ENCODE assay signal across 8 mouse cellular contexts in the genomic region with DNA sequence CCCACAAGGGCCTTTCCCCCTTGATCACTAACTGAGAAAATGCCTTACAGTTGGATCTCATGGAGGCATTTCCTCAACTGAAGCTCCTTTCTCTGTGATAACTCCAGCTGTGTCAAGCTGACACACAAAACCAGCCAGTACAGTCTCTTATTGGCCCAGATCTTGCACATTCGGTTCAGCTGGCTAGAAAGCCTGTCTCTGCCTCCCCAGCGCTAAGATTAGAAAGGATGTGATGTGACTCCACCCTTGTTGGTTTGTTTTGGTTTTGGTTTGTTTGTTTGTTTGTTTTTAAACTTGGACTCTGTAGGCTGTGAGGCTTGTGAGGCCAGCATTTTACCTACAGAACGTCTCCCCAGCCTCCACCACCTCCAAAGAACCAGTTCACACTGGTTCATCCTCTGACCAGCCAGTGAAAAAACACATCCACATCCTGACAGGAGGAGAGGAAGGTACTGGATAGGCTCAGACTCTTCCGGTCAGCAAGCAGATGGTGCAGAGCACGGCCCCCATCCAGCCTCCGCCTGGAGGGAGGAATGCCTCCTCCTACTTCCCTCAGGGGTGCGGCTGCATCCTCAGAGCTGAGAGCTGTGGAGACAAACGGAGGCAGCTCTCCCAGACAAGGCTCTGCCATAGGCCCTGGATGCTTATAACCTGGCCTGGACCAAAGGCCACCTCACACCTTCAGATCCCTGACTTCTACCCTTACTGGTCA. TPM values are rescaled to one million over a fixed set of nuclear protein-coding genes. Genes with fewer than 3 reads are reported as not detected.
DNase-seq lines count a peak whose midpoint lies in the region; ATAC-seq and TF ChIP-seq lines count a peak whose summit lies in the region.

No protein-coding gene starts in this region.

- H3K4me2 ChIP-seq in midbrain, postnatal 0 days (ENCODE audit: low read depth, low read length, poor library complexity, severe bottlenecking) = no peak overlapping the region
- H3K4me2 ChIP-seq in forebrain, embryonic 15.5 days (replicated peaks) = no peak overlapping the region
- H3K4me2 ChIP-seq in intestine, postnatal 0 days (replicated peaks; ENCODE audit: low read depth) = no peak overlapping the region

- H3K9ac ChIP-seq in midbrain, postnatal 0 days (replicated peaks; ENCODE audit: low read length, poor library complexity, severe bottlenecking) = no peak overlapping the region
- H3K9ac ChIP-seq in forebrain, embryonic 15.5 days (replicated peaks) = no peak overlapping the region
- no peak overlapping the region for H3K9ac ChIP-seq in intestine, postnatal 0 days (ENCODE audit: low read depth, low read length)

- H3K27ac ChIP-seq in midbrain, embryonic 10.5 days (replicated peaks) = peak overlapping the region; percentile 42; the same call in 1 of the 2 replicates
- H3K27ac ChIP-seq in midbrain, postnatal 0 days (ENCODE audit: low read depth, low read length) = no peak overlapping the region
- no peak overlapping the region for H3K27ac ChIP-seq in forebrain, embryonic 15.5 days (replicated peaks)
- H3K27ac ChIP-seq in intestine, postnatal 0 days (ENCODE audit: low read depth, low read length) = no peak overlapping the region
- peak overlapping the region; percentile 10; the same call in 1 of the 2 replicates for H3K27ac ChIP-seq in small intestine, adult 2 months (ENCODE audit: insufficient read depth, low read depth, low read length)

- no peak overlapping the region for H3K4me3 ChIP-seq in midbrain, embryonic 10.5 days
- H3K4me3 ChIP-seq in midbrain, postnatal 0 days (ENCODE audit: low read depth, low read length) = no peak overlapping the region
- no peak overlapping the region for H3K4me3 ChIP-seq in forebrain, embryonic 15.5 days
- no peak overlapping the region for H3K4me3 ChIP-seq in intestine, postnatal 0 days (ENCODE audit: low read depth, low read length)
- H3K4me3 ChIP-seq in small intestine, adult 2 months (ENCODE audit: low read depth, low read length) = peak overlapping the region; percentile 8

- ATAC-seq in midbrain, postnatal 0 days (ENCODE audit: low FRiP score) = no peak
- peak; percentile 30; the same call in 1 of the 2 replicates for ATAC-seq in forebrain, embryonic 15.5 days (replicated peaks)
- 0 out of 2 replicates have a peak, but pooled peaks have one; percentile 5 for ATAC-seq in intestine, postnatal 0 days

- TF ChIP-seq POLR2A in small intestine, adult 2 months (IDR thresholded peaks at IDR 0.05; ENCODE audit: low read depth, low read length) = no peak

- peak; percentile 41 for DNase-seq in midbrain, embryonic 10.5 days (ENCODE audit: low spot score)
- DNase-seq in midbrain, postnatal 0 days (ENCODE audit: low spot score) = no peak
- no peak for DNase-seq in spleen, postnatal 36 days (ENCODE audit: low spot score in 2 of 2)
- no peak for DNase-seq in adrenal gland, adult 8-10 months
- no peak for DNase-seq in thymus, postnatal 25 days

- TF ChIP-seq CTCF in midbrain, postnatal 0 days (IDR thresholded peaks at IDR 0.05) = no peak
- peak; percentile 30; the same call in 1 of the 2 replicates for TF ChIP-seq CTCF in intestine, postnatal 0 days (IDR thresholded peaks at IDR 0.05; ENCODE audit: low read depth)
- TF ChIP-seq CTCF in small intestine, adult 2 months (IDR thresholded peaks at IDR 0.05; ENCODE audit: extremely low read depth, insufficient read length, insufficient replicate concordance, low read depth, low read length) = no peak

- no peaks in the 10 kb centered on the region for H3K9me3 ChIP-seq in midbrain, embryonic 10.5 days (replicated peaks)
- H3K9me3 ChIP-seq in midbrain, postnatal 0 days (ENCODE audit: low read length) = no peaks in the 10 kb centered on the region
- no peaks in the 10 kb centered on the region for H3K9me3 ChIP-seq in forebrain, embryonic 15.5 days
- no peaks in the 10 kb centered on the region for H3K9me3 ChIP-seq in intestine, postnatal 0 days (ENCODE audit: control insufficient read depth)

- no peaks in the 10 kb centered on the region for H3K36me3 ChIP-seq in midbrain, embryonic 10.5 days
- no peaks in the 10 kb centered on the region for H3K36me3 ChIP-seq in midbrain, postnatal 0 days (ENCODE audit: insufficient read depth, low read length)
- H3K36me3 ChIP-seq in forebrain, embryonic 15.5 days = no peaks in the 10 kb centered on the region
- H3K36me3 ChIP-seq in intestine, postnatal 0 days (ENCODE audit: control insufficient read depth, insufficient read depth) = no peaks in the 10 kb centered on the region
- peaks cover 2% of the 10 kb centered on the region; the same call in 1 of the 2 replicates for H3K36me3 ChIP-seq in small intestine, adult 2 months (ENCODE audit: control insufficient read depth, insufficient read depth, low read length)

- no peaks in the 10 kb centered on the region for H3K27me3 ChIP-seq in midbrain, embryonic 10.5 days (ENCODE audit: low read depth, poor library complexity, severe bottlenecking)
- no peaks in the 10 kb centered on the region for H3K27me3 ChIP-seq in midbrain, postnatal 0 days (ENCODE audit: insufficient read depth, low read length)
- H3K27me3 ChIP-seq in forebrain, embryonic 15.5 days = no peaks in the 10 kb centered on the region
- H3K27me3 ChIP-seq in intestine, postnatal 0 days (replicated peaks; ENCODE audit: control insufficient read depth, insufficient read depth, low read length) = no peaks in the 10 kb centered on the region
- H3K27me3 ChIP-seq in small intestine, adult 2 months (ENCODE audit: control insufficient read depth, insufficient read depth, low read length) = no peaks in the 10 kb centered on the region

- H3K4me1 ChIP-seq in midbrain, embryonic 10.5 days = peaks cover 31% of the 10 kb centered on the region
- no peaks in the 10 kb centered on the region for H3K4me1 ChIP-seq in midbrain, postnatal 0 days (ENCODE audit: insufficient read depth, low read length)
- peaks cover 9% of the 10 kb centered on the region for H3K4me1 ChIP-seq in forebrain, embryonic 15.5 days
- no peaks in the 10 kb centered on the region for H3K4me1 ChIP-seq in intestine, postnatal 0 days (replicated peaks; ENCODE audit: control insufficient read depth, insufficient read depth, low read length)
- H3K4me1 ChIP-seq in small intestine, adult 2 months (ENCODE audit: control insufficient read depth, insufficient read depth, insufficient read length, low read length) = peaks cover 4% of the 10 kb centered on the region; the same call in 1 of the 2 replicates

- 44% methylated on average over 8 of the region's 8 CpGs for WGBS in midbrain, embryonic 10.5 days
- WGBS in midbrain, postnatal 0 days = 42% methylated on average over 8 of the region's 8 CpGs
- WGBS in forebrain, embryonic 15.5 days = 56% methylated on average over 8 of the region's 8 CpGs
- 42% methylated on average over 8 of the region's 8 CpGs for WGBS in intestine, postnatal 0 days
- WGBS in small intestine, adult 2 months = 65% methylated on average over 8 of the region's 8 CpGs

RNA-seq across cellular contexts. Expression of a gene that starts 9.7 kb away (rescaled TPM):
- polyA plus RNA-seq in midbrain, embryonic 10.5 days (2016; fragmentation: Nextera tagmentation; extraction: Ambion mirVana) = 2.9 and 3.0 TPM in 2 replicates
- total RNA-seq in midbrain, postnatal 0 days (2014; rRNA removed) = 1.2 and 1.6 TPM in 2 replicates
- polyA plus RNA-seq in midbrain, postnatal 0 days (2015; fragmentation: Nextera tagmentation; extraction: Ambion mirVana) = 1.8 and 1.9 TPM in 2 replicates
- polyA plus RNA-seq in forebrain, embryonic 15.5 days (2015; fragmentation: Nextera tagmentation; extraction: Ambion mirVana) = 2.0 and 2.3 TPM in 2 replicates
- polyA plus RNA-seq in intestine, postnatal 0 days (2015; fragmentation: Nextera tagmentation; extraction: Ambion mirVana) = 9.1 and 9.7 TPM in 2 replicates
- 3.0 and 5.4 TPM in 2 replicates for polyA plus RNA-seq in small intestine, adult 2 months (2012; rRNA removed)
- total RNA-seq in adrenal gland, adult 8-10 months (2022) = 1 to 10 TPM; 4.2 to 9.2 (median 8.3) TPM

RNA-seq across cellular contexts. Expression of a gene that starts 43.4 kb away (rescaled TPM):
- polyA plus RNA-seq in midbrain, embryonic 10.5 days (2016; fragmentation: Nextera tagmentation; extraction: Ambion mirVana) = 207 and 235 TPM in 2 replicates
- 168 and 207 TPM in 2 replicates for total RNA-seq in midbrain, postnatal 0 days (2014; rRNA removed)
- polyA plus RNA-seq in midbrain, postnatal 0 days (2015; fragmentation: Nextera tagmentation; extraction: Ambion mirVana) = 384 and 410 TPM in 2 replicates
- 377 and 388 TPM in 2 replicates for polyA plus RNA-seq in forebrain, embryonic 15.5 days (2015; fragmentation: Nextera tagmentation; extraction: Ambion mirVana)
- 460 and 468 TPM in 2 replicates for polyA plus RNA-seq in intestine, postnatal 0 days (2015; fragmentation: Nextera tagmentation; extraction: Ambion mirVana)
- polyA plus RNA-seq in small intestine, adult 2 months (2012; rRNA removed) = 76.3 and 102 TPM in 2 replicates
- 100 to 1,000 TPM in 2 of 4 experiments, 10 to 100 TPM in 2; 83.9 to 107 (median 101) TPM for total RNA-seq in adrenal gland, adult 8-10 months (2022)

RNA-seq across cellular contexts. Expression of a gene that starts 43.5 kb away (rescaled TPM):
- 23.2 and 24.4 TPM in 2 replicates for polyA plus RNA-seq in midbrain, embryonic 10.5 days (2016; fragmentation: Nextera tagmentation; extraction: Ambion mirVana)
- 14.3 and 16.9 TPM in 2 replicates for total RNA-seq in midbrain, postnatal 0 days (2014; rRNA removed)
- 13.8 and 16.2 TPM in 2 replicates for polyA plus RNA-seq in midbrain, postnatal 0 days (2015; fragmentation: Nextera tagmentation; extraction: Ambion mirVana)
- polyA plus RNA-seq in forebrain, embryonic 15.5 days (2015; fragmentation: Nextera tagmentation; extraction: Ambion mirVana) = 21.2 and 22.8 TPM in 2 replicates
- polyA plus RNA-seq in intestine, postnatal 0 days (2015; fragmentation: Nextera tagmentation; extraction: Ambion mirVana) = 39.4 and 43.5 TPM in 2 replicates
- polyA plus RNA-seq in small intestine, adult 2 months (2012; rRNA removed) = 1.8 and 3.3 TPM in 2 replicates
- total RNA-seq in adrenal gland, adult 8-10 months (2022) = 10 to 100 TPM; 23.9 to 47.1 (median 32.6) TPM

RNA-seq across cellular contexts. Expression of a gene that starts 59.3 kb away (rescaled TPM):
- polyA plus RNA-seq in midbrain, embryonic 10.5 days (2016; fragmentation: Nextera tagmentation; extraction: Ambion mirVana) = not detected in 2 replicates
- not detected in 2 replicates for total RNA-seq in midbrain, postnatal 0 days (2014; rRNA removed)
- not detected in 2 replicates for polyA plus RNA-seq in midbrain, postnatal 0 days (2015; fragmentation: Nextera tagmentation; extraction: Ambion mirVana)
- 0.27 TPM in 1 of 2 replicates, not detected in the other for polyA plus RNA-seq in forebrain, embryonic 15.5 days (2015; fragmentation: Nextera tagmentation; extraction: Ambion mirVana)
- polyA plus RNA-seq in intestine, postnatal 0 days (2015; fragmentation: Nextera tagmentation; extraction: Ambion mirVana) = not detected in 2 replicates
- polyA plus RNA-seq in small intestine, adult 2 months (2012; rRNA removed) = not detected in 2 replicates
- total RNA-seq in adrenal gland, adult 8-10 months (2022) = not detected

Comparison
In these comparisons a context has a peak if more than half of its experiments do, and no peak if none do; other contexts are left out.
1. H3K27ac ChIP-seq: peak in midbrain, embryonic 10.5 days (single experiment) and small intestine, adult 2 months (single experiment); none in midbrain, postnatal 0 days (single experiment), forebrain, embryonic 15.5 days (single experiment) and intestine, postnatal 0 days (single experiment).